Mouse (Mus musculus) right cerebral cortex, adult 2 months (tissue): ENCODE measurements around the gene Tgds.
A peak's percentile ranks its signal among the peaks of the same experiment; 100 is the strongest.
"Not testable (repeated sequence)": the region's sequence is repeated elsewhere in the genome, so short reads cannot be mapped to it uniquely, and the experiment has no call there.

Experiments
- DNase-seq, 2 experiments: peaks; one replicate each; pipeline ENCODE4 v3.0.0; 2021 to 2022; ENCODE audit warnings: low spot score in 2 of 2

The Tgds gene

DNA sequence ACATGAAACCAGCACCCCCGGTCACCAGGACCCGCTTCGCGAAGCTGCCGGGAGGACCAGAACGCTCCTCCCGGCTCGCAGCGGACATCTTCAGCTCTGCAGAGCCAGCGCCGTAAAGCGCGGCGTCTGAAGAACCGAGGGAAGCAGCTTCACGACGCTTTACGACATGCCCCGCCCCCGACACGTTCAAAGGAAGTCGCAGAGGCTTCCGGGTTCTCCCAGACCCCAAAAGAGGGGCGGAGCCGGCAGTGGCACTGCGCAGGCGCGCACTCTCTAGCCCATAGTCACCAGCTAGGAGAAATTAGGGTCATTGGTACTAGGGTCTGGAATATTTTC is at the start of gene Tgds:
Gene Tgds, minus strand, starts transcription at position 114 of the 336 bp plus-strand sequence.
- DNase-seq = peak; percentile 99 to 100

DNA sequence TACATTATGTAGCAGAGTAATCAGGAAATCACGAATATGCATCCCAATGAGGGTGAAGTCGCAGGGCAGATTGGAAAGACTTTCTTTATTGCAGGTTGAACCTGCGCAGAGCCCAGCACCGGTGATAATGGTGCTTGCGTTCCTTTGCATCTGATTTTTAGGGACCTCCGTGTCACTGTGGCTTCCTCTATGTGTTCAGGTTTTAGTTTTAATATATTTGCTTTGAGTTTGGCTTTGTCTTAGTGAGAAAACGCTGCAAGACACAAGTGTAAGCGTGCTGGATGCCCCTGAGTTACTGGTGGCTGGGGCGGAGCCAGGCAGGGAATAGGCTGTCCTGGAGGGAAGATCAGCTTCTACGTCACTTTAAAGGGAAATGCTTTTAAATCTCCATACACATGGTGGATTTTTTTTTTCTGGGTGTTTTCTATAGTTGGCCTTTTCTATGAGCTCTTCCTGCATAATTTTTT is 48.2 kb upstream of the Tgds start:
- DNase-seq = peak; percentile 36 to 47

DNA sequence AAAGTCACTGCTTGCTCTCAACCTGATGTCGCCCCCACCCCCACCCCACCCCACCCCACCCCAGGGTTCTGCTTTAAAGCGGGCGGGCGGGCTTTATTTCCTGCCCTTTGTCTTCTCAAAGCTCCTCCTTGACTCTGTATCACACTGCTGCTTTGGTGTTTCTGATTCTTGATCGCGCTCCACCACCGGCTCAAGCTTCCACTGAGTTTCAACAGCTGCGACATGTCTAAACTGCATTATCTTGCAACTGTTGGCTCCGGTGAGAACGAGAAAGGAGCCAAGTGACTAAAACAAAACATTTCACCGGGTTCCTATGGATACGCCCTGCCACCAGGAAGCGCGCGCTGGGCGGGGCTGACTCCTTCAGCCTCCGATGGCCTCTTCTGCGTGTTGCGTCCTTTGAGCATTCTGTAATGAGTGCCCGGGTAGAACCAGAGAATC is 47.6 kb upstream of the Tgds start:
- DNase-seq = peak; percentile 44 to 48

DNA sequence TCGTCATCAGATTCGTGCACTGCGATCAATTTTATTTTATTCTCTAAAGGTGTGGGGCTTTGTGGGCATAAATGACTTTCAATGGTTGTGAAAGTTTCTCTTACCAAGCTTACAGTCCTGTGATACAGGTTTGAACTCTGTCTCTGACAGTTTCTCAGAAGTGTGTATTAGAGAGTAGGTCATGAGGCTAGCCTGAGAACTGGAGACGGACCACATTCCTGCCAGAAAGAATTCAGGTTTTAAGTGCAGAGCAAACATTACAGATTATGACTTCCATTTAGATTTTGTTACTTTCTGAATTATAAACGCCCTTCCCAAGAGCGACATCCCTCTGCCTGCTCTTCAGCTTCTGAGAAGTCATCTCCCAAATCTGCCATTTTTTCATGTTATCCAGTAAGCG is 47.1 kb upstream of the Tgds start:
- DNase-seq = no peak

DNA sequence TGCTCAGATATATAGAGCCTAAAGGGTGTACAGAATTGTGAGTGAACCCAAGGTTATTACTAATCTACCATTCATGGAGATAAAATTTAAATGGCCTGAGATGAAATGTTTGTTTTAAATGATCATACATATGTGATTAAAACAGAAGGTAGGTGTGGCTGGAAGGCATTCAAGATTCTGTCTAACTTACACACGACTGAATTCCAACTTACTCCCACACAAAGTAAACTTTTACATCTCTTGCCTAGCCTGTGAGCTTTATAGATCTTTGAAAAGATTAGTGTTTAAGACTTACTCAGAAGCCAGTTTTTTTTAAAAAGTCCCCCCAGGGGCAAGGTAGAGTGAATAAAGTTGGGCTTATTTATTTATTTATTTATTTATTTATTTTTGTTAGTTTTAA is 46.7 kb upstream of the Tgds start:
- no peak for DNase-seq

DNA sequence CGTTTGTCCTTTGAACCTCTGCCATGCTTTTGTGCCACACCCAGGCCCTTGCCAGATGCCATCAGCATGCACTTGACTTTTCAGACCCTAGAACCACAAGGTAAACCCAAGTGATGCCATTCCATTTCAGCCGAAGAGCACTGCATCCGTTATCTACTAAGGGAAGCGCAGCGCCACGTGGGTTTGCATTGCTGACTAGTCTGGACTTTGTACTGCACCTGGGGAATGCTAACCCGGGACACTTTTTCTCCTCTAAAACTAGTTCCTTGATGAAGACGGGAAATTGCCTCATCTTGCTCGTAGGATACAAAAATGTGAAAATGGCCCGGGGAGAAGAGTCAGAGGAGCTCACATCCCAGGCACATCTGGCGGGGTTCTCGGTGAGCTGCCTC is 43.1 kb upstream of the Tgds start:
- no peak for DNase-seq

DNA sequence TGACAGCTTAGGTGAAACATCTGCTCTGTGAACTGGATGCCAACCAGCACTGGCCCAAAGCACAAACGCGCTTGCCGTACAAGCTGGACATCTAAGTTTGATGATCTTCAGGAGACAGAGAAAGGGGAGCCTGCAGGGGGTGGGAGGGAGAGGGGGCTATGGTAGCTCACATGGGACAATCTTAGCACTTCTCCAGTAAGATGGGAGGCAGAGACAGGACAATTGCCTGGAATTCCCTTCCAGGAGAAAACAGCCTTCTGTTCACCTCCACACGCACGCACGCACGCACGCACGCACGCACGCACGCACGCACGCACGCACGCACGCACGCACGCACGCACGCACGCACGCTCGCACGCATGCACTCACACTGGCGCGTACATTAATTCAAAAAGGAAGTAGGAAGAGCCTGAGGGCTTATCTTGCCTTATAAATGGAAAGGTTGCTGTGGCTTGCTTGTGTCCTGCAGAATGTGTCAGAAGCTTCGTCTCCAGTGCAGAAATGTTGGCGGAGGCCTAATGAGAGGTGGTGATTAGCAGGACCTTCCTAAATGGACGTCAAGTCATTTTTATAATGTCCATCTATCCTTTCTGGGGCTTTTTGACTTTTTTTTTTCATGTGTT is 42.6 kb upstream of the Tgds start:
- no peak for DNase-seq

DNA sequence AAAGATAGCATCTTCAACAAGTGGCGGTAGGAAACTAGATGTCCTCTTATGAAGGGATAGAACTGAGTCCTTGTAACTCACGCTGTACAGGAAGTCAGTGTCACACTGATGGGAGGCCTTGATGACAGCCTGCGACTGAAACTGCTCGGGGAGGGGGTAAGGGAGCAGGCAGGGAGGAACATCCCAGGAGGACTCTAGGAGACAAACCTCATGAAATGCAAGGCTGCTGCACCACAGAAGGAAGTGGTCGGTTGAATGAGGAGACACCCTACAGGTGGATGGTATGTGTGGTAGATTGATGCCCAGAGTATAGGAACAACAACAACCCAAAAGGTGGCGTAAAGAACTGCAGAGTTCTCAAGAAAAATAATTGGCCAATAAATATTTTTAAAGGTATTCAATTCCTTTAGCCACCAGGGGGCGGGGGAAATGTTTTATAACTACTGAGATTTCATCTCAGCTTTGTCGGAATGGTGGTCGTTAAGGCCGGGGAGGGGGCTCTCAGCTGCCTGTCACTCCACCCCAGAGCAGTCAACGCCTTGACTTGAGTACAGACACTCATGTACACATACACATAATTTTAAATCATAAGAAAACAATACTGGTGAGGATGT is 41.1 kb upstream of the Tgds start:
- no peak for DNase-seq

DNA sequence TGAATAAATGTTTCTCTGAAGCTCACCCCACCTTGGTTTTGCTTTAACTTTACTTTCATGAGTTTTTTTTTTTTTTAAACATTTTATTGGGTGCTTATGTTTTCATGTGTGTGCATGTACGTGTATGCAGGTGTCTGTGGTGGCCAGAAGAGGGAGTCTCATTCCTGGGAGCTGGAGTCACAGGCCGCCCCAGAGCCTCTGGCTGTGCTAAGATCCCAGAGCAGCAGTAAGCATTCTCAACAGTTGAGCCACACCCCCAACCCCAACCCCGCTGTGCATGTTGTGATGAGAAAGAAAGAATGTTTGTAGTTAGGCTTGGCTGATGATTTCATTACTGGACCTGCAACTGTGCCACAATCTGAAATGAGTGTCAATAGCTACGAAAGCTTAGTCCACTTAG is 36.2 kb upstream of the Tgds start:
- DNase-seq = no peak

DNA sequence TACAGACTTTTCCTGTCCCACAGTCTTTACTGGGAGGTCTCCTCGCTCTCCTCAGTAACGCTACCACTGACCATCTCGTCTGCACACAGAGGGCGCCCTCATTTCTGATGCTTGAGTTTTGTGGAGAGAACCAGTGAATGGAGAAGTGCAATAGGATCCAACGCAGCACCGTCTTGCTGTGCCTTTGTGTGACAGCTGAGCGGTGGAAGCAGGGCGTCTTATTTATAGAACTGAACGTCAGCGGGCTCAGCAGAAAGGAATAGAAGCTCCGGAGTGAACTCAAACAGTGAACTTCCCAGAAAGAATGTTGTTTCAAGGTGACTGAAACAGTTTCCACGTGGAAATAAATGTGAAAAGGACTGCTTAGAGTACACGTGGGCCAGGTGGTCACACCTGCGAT is 30.1 kb upstream of the Tgds start:
- peak; percentile 31 to 40 for DNase-seq

DNA sequence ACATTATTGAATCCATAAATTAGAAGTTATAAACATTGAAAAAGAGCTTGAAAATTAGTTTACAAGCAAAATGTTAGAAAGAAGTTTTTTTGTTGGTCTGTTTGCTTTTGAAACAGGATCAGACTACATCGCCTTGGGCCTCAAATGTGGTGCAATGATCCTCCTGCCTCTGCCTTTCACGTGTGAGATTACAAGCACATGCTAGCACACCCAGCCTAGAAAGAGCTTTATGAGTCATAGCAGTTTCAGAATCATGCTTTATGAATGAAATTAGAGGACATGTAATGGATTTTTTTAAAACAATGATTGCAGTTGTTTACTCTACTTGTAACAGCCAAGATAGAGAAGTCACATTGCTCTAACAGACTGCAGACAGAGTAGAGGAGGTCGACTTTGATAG is 29.2 kb upstream of the Tgds start:
- no peak for DNase-seq

DNA sequence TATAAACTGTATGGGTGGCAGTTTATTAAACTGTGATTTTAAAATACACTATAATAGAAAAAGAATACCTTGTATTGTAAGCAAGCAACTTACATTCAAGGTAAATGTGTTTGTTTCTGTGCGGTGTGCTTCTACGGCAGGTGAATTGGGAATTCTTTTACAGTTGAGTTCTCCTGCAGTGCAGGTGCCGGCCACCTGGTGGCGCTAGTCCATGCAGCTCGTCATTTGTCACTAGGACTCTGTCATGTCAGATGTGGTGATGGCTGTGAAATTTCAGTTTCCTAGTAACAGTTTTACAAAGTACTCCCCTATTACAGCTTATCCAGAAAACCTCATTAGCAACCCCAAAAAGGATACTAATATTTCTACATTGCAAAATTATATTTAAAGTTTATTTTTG is 24.6 kb upstream of the Tgds start:
- DNase-seq = peak; percentile 66 to 71

DNA sequence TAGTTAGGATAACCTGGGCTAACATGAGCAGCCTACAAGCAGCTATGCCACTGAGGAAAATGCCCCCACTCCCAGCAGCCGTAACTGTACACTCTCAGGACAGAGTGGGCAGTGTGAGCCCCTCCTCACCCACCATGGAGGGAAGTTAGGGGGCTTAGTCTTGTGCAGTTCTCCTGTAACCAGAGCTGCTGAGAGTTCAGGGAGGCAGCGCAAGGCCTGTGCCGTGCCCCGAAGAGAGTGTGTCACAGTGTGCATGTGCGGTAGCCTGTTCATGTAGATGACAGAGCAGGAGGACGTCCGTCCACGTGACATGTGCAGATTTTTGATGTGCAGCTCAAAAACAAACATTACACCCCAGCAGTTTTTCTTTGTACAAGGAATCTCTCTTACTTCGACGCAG is 24.2 kb upstream of the Tgds start:
- DNase-seq = no peak

DNA sequence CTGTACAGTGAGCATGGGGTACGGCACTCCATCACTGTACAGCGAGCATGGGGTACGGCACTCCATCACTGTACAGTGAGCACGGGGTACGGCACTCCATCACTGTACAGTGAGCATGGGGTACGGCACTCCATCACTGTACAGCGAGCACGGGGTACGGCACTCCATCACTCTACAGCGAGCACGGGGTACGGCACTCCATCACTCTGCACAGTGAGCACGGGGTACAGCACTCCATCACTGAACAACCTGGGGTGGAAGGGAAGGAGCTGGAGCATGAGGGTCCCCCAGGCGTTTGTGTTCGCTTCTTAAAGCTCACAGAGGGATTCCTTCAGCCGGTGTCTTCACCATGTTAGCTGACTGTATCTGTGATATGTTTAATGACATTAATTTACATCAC is 23.5 kb upstream of the Tgds start:
- not testable (repeated sequence) for DNase-seq

DNA sequence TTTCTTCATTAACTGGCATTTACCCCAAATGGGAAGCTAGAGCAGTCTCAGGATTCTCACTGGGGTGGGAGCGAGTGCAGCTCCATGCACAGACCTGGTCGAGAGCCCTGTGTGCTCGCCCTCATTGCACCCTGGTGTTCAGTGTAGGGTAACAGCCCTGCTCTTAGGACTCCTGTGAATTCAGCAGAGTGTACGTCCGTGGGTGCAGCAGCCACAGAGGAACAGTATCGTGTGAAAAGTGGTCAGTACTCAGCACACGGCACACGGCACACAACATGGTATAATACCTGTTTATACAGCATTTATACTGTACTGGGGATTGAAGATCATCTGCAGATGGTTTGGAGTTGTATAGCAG is 19.7 kb upstream of the Tgds start:
- DNase-seq = no peak

DNA sequence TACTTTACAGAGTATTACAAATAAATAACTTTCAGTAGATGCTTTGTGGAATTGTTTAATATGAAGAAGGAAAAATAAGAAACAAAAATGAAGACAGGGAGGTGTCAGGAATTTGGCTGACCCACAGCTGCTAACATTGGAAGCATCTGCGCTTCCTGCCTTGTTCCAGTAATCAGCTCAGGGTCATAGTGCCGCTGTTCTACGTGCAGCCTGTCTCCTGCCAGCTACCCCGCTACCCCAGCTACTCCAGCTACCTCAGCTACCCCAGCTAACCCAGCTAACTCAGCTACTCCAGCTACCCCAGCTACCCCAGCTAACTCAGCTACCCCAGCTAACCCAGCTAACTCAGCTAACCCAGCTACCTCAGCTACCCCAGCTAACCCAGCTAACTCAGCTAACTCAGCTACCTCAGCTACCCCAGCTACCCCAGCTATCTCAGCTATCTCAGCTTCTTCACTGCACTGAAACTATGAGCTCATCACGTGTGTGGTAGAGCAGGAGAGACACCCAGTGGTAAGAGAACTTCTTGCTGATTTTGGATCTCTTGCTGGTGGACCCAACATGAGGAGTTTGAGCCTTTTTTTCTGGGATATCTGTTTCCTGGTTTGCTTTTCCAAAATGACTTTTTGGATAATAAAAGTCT is 19.2 kb upstream of the Tgds start:
- DNase-seq = peak in 1 of 2 experiments; percentile 42

DNA sequence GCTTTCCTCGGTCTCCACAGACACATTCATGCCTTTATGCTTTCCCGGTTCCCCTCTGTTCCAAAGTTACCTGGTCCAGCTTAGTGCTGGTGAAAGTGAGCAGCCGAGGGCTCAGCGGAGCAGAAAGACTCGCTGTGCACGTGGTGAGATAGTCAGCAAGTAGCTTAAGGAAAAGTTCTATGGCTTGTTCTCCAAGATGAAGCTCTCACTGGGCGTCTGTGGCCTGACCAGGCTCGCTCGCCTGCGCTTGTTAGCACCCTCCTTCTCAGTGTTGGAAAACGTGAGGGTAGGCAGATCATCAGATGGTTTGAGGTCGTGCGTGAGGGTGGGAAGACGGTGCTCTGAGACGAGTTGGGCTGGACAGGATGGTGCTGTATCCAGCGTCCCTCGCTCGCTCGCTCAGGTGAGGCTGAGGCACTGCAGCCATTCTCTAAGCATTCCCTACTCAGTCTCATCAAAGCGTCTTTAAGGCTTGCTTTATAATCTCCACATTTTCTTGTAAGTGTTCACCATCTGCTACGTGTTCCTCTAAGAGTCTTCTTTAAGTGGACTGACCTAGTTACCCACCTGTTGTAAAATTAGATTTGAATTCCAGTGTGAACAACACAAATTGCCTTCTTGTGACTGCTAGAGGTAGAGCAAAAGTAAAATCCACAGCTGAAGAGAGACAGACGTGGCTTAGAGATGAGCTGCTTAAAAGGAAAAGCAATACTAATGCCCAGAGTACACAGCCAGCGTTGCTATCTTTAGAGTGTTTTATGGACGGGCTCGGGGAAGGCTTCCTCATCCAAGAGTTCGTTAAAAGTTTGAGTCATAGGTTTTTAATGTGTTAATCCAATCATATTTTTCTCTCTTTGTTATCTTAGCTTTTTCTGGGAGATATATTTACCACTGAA is 18.3 kb upstream of the Tgds start:
- no peak for DNase-seq

DNA sequence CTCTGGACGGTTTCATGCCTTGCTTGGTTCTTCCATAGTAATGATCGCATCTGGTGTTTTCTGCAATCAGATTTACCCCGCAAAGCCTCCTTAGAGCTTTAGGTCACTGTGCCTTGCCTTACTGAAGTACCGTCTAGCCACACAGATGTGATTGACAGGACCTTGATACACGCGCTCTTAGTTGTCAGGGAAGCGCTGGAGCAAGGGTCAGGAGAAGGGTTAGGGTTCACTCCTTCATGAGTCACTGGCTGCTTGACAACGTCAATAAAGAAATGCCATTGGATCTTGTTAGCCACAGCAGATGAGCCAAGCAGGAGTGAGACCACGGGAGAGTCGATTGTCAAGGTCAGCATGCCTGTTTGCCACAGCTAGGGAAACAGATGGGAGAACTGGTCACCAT is 16.0 kb upstream of the Tgds start:
- no peak for DNase-seq

DNA sequence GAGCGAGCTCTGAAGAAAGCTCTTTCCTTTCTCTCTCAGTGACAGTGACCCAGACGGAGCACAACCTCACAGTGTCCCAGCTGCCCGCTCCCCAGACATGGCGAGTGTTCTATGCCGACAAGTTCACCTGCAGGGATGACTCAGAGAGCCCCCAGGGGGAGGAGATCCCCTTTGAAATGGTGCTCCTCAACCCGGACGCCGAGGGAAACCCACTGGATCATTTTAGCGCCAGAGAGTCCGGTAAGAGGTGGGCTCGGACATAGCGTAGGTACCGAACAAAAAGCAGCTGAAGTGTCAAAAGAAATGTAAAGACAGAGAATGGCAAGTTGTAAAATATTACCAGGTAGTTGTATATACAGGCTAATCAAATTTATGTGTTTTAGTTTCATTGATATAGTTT is 15.5 kb upstream of the Tgds start:
- no peak for DNase-seq

DNA sequence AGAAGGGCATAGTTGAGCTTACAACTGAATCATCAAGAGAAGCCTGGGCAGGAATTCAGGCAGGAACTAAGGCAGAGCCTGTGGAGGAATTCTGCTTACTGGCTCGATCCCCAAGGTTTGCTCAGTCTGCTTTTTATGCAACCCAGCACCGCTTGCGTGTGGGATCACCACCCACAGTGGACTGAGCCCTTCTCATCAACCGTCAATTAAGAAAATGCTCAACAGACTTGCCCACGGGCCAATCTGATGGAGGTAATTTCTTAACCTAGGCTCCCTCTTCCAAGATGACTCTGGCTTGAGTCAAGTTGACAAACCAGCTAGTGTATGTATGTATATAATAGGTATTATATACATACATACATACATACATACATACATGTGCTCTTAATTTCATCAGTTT is 9.7 kb upstream of the Tgds start:
- no peak for DNase-seq

DNA sequence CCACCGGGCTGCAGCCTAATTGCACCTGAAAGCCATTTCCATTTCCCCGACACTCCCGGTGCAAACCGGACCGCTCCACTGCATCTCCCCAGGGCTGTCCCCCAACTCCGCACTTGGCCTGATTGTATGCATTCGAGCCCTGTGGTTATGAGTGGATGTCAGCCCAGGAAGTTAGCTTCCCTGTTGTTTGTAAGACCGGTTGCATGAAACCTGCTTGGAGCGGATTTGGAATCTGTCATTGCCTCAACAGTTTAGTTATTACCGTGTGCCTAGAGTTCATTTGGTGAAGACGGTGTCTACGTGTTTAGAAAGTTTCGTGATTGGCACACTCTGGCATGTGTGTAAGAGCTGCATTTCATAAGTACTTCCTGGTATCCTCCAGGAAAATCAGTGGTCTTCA is 4.9 kb upstream of the Tgds start:
- peak in 1 of 2 experiments; percentile 26 for DNase-seq

DNA sequence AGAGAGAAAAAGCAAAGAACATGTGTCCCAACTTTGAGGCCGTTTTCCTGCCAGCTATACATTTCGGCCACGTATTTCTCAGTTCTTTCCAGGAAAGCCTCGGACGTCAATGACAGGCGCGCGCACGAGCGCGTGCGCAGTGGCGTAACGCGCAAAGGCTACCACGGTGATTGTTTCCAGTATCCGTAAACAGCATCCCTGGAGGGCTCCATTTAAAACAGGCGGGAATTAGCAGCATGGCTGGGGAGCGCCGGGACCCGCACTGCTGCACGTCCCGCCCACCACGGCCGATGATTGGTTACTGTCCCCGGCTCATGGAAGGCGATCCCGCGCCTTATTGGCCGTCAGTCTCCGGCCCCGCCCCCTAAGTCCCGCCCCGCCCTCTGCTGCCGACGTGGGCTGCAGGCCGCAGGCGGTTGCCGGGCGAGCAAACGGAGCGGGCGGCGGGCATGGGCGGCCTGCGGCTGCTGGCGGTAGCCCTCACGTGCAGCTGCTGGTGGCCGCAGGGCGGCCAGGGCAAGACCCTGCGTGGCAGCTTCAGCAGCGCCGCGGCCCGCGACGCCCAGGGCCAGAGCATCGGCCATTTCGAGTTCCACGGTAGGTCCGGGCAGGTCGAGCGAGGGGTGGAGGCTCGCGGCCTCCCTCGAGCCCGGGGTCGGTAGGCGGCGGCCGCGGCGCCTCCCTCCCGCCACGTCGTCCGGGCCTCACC is 4.3 kb upstream of the Tgds start, which contains the start of gene Gpr180:
Gene Gpr180, plus strand, starts transcription at position 415 of the 709 bp plus-strand sequence.
- peak; percentile 96 to 97 for DNase-seq
